Mouse (Mus musculus) CH12.LX (cell line): ENCODE measurements around the gene Lrrc18. TPM values are rescaled to one million over a fixed set of nuclear protein-coding genes. Genes with fewer than 3 reads are reported as not detected.

ENCODE experiments used
- DNase-seq: peaks from one replicate; pipeline ENCODE4 v3.0.0-alpha.2; 2013; ENCODE audit errors: extremely low read depth
- H3K27ac ChIP-seq: 2 replicates; pipeline ENCODE4 v1.5.1; 2012; ENCODE audit warnings: low read depth, mild to moderate bottlenecking, control low read depth, moderate library complexity; ENCODE audit not compliant: insufficient read depth
- H3K27me3 ChIP-seq: replicated peaks from 2 replicates; pipeline ENCODE3; 2012; ENCODE audit warnings: inconsistent platforms
- H3K36me3 ChIP-seq, 2 experiments: replicated peaks in 1 of 2; 2 replicates each; pipeline versions ENCODE3 to v1.6.1; 2012; ENCODE audit warnings: inconsistent platforms in 1 of 2, low read length in 1 of 2, mild to moderate bottlenecking in 1 of 2, mixed read lengths in 1 of 2, moderate library complexity in 1 of 2; ENCODE audit not compliant: control insufficient read depth in 1 of 2, insufficient read depth in 1 of 2
- H3K4me1 ChIP-seq, 2 experiments: 2 replicates each; pipeline ENCODE4 v1.6.1; 2012; ENCODE audit warnings: inconsistent platforms in 1 of 2, moderate library complexity in 1 of 2; ENCODE audit not compliant: insufficient read depth in 2 of 2, control insufficient read depth in 1 of 2
- H3K4me2 ChIP-seq: 2 replicates; pipeline ENCODE4 v1.6.1; 2012; ENCODE audit warnings: low read depth, mild to moderate bottlenecking, control low read depth; ENCODE audit not compliant: poor library complexity, insufficient read depth, severe bottlenecking
- H3K4me3 ChIP-seq, 3 experiments: fragments of 150-350 bp in 1 of 3; sonication (generic) in 1 of 3; replicated peaks in 1 of 3; 2 replicates each; pipeline versions ENCODE3 to v1.5.1; 2011 to 2012; ENCODE audit warnings: low read depth in 2 of 3, low read length in 2 of 3, mild to moderate bottlenecking in 2 of 3, moderate library complexity in 2 of 3, control low read depth in 1 of 3, improper control_type of control experiment in 1 of 3, inconsistent platforms in 1 of 3, mixed read lengths in 1 of 3; ENCODE audit not compliant: poor library complexity in 1 of 3
- H3K79me2 ChIP-seq: replicated peaks from 2 replicates; pipeline ENCODE4 v1.6.1; 2012; ENCODE audit warnings: mild to moderate bottlenecking, moderate library complexity; ENCODE audit not compliant: control insufficient read depth, poor library complexity, insufficient read depth, severe bottlenecking; ENCODE audit errors: extremely low read depth
- H3K9ac ChIP-seq: 2 replicates; pipeline ENCODE4 v1.6.1; 2012; ENCODE audit warnings: low read depth, mild to moderate bottlenecking, control low read depth, moderate library complexity; ENCODE audit not compliant: insufficient read depth
- H3K9me3 ChIP-seq: replicated peaks from 2 replicates; pipeline ENCODE3; 2012; ENCODE audit warnings: low read length, inconsistent platforms, mixed read lengths
- E2F4 ChIP-seq: IDR thresholded peaks from 2 replicates; pipeline ENCODE4 v1.6.1; 2011; ENCODE audit warnings: low read depth, low read length, improper control_type of control experiment; ENCODE audit not compliant: insufficient replicate concordance
- EP300 ChIP-seq: IDR thresholded peaks from 2 replicates; pipeline ENCODE4 v1.6.1; 2011; ENCODE audit warnings: low read length, improper control_type of control experiment
- IRF4 ChIP-seq: IDR thresholded peaks from 2 replicates; pipeline ENCODE4 v1.6.1; 2014; ENCODE audit warnings: low read depth, mild to moderate bottlenecking, inconsistent platforms, low read length, improper control_type of control experiment
- KAT2A ChIP-seq: IDR thresholded peaks from 2 replicates; pipeline ENCODE4 v1.6.1; 2012; ENCODE audit warnings: low read length, improper control_type of control experiment, inconsistent platforms; ENCODE audit not compliant: insufficient replicate concordance
- MAFK ChIP-seq: IDR thresholded peaks from 2 replicates; pipeline ENCODE4 v1.6.1; 2011; ENCODE audit warnings: low read length, improper control_type of control experiment; ENCODE audit not compliant: insufficient replicate concordance
- MXI1 ChIP-seq: IDR thresholded peaks from 2 replicates; pipeline ENCODE4 v1.6.1; 2011; ENCODE audit warnings: mild to moderate bottlenecking, low read depth, low read length, improper control_type of control experiment
- TCF12 ChIP-seq: IDR thresholded peaks from 2 replicates; pipeline ENCODE4 v1.6.1; 2014; ENCODE audit warnings: low read depth, mild to moderate bottlenecking, inconsistent platforms, low read length, improper control_type of control experiment
- UBTF ChIP-seq: IDR thresholded peaks from 2 replicates; pipeline ENCODE4 v1.6.1; 2012; ENCODE audit warnings: low read depth, mild to moderate bottlenecking, inconsistent platforms, low read length, improper control_type of control experiment, moderate library complexity
- USF2 ChIP-seq: conservative IDR thresholded peaks from 2 replicates; pipeline ENCODE4 v1.6.1; 2011; ENCODE audit warnings: low read depth, low read length, improper control_type of control experiment
- dilution Hi-C: fragments of 300-500 bp; cut with MboI; formaldehyde crosslinking; loops from 2 replicates; pipeline ENCODE4 v1.14.3; 2020; ENCODE audit warnings: low sequenced_read_pairs; ENCODE audit not compliant: extremely low pct_unique_long_range_greater_than_20kb, extremely low pct_ligation_motif_present
- in situ Hi-C: fragments of 300-500 bp; cut with MboI; formaldehyde crosslinking; loops from 3 replicates; pipeline ENCODE4 v1.14.3; 2019; ENCODE audit warnings: low sequenced_read_pairs, low pct_ligation_motif_present, low pct_unique_long_range_greater_than_20kb, mixed read lengths
- polyA plus RNA-seq: library from polyadenylated mRNA; unstranded; fragments of >175 nt; gene quantifications from 2 replicates; pipeline ENCODE4 v1.2.1, GENCODE M21; 2012; ENCODE audit warnings: low read depth; ENCODE audit not compliant: insufficient read length
- total RNA-seq, 2 experiments: library from RNA; depleted of rRNA; stranded (reverse); fragments of 300-350 nt in 1 of 2; fragments of >200 nt in 1 of 2; gene quantifications; 2 replicates each; pipeline ENCODE4 v1.2.3; 2012 to 2014

The Lrrc18 gene
- total and polyA plus RNA-seq, 3 experiments = 0.08 to 0.76 TPM; not detected in 1

GRCm38 (mm10) chr14:32970700-32971099, 20.5 kb upstream of the Lrrc18 start:
- peaks cover 0 to 6% of the 10 kb centered on the region in 2 experiments; a peak in 2 of 4 replicates for H3K4me1 ChIP-seq
- no peaks in the 10 kb centered on the region for H3K9me3 ChIP-seq
- H3K4me2 ChIP-seq = no peak overlapping the region
- no peak for DNase-seq
- TF ChIP-seq MAFK (0 out of 2 replicates have a peak, but pooled peaks have one; percentile 25), EP300 (no peak)
- no peak overlapping the region for H3K27ac ChIP-seq
- H3K9ac ChIP-seq = no peak overlapping the region
- H3K27me3 ChIP-seq = no peaks in the 10 kb centered on the region
- in situ Hi-C loops (no loop called here), dilution Hi-C loops (no loop called here)
- H3K36me3 ChIP-seq = peaks cover 77 to 89% of the 10 kb centered on the region in 2 experiments
- H3K79me2 ChIP-seq = no peaks in the 10 kb centered on the region
- H3K4me3 ChIP-seq = no peak overlapping the region

DNA sequence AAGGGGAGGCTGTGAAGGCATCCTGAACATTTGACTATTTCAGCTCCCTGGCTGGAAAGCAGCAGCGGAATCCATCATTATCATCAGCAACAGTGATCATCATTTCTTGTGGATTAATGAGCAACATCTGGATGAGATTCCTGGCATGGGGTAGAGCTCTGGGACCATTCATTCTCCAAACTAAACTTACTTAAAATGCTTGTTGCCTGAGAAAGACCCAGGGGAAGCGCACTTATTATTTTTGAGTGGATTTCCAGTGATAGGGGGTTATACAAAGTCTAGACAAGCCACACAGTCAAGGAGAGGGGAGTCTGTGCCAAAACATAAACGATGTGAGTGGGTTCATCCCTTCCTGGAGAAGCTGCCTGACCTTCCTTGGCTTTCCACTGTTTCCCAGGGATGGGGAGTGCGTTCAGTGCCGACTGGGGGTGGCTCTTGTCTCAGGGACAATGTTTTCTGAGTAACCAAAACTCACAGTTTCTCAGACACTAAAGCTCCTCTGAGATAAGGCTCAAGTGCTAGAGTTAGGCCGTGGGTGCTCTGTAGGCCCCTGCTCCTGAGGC, 6.9 kb upstream of the Lrrc18 start:
- Histone ChIP-seq H3K4me2 (no peak overlapping the region), H3K36me3 (peaks cover 85 to 97% of the 10 kb centered on the region in 2 experiments)
- dilution Hi-C loops = no loop called here

GRCm38 (mm10) chr14:32986659-32987058, 4.5 kb upstream of the Lrrc18 start:
- peaks cover 80 to 98% of the 10 kb centered on the region in 2 experiments for H3K36me3 ChIP-seq
- dilution Hi-C loops (no loop called here), in situ Hi-C loops (no loop called here)
- no peaks in the 10 kb centered on the region for H3K9me3 ChIP-seq
- no peak overlapping the region for H3K4me2 ChIP-seq
- no peak overlapping the region for H3K27ac ChIP-seq
- no peak for TF ChIP-seq MXI1
- TF ChIP-seq, all 38 proteins: peak for 0
- Histone ChIP-seq H3K27me3 (no peaks in the 10 kb centered on the region), H3K9ac (no peak overlapping the region), H3K4me3 (no peak overlapping the region), H3K79me2 (no peaks in the 10 kb centered on the region), H3K4me1 (peaks cover 0 to 3% of the 10 kb centered on the region in 2 experiments; a peak in 2 of 4 replicates)
- DNase-seq = no peak

More for the DNA sequence above, 6.9 kb upstream of the Lrrc18 start:
- in situ Hi-C loops = no loop called here
- H3K4me3 ChIP-seq = no peak overlapping the region
- no peak overlapping the region for H3K9ac ChIP-seq
- TF ChIP-seq KAT2A (no peak), USF2 (no peak), E2F4 (no peak), IRF4 (no peak), UBTF (no peak), TCF12 (no peak)
- peaks cover 3 to 17% of the 10 kb centered on the region in 2 experiments for H3K4me1 ChIP-seq
- no peak overlapping the region for H3K27ac ChIP-seq
- H3K79me2 ChIP-seq = no peaks in the 10 kb centered on the region
- no peaks in the 10 kb centered on the region for H3K9me3 ChIP-seq
- no peaks in the 10 kb centered on the region for H3K27me3 ChIP-seq
- no peak for DNase-seq
